Mouse (Mus musculus): Measurements from ENCODE around the gene Nlrp4c.
"Not testable (repeated sequence)": the region's sequence is repeated elsewhere in the genome, so short reads cannot be mapped to it uniquely, and the experiment has no call there.

The Nlrp4c gene

GRCm38 (mm10) chr7:6044861-6045260 lies at the start of gene Nlrp4c:
Nlrp4c (plus strand) TSS chr7:6045161.
- DNase-seq (ENCODE audit: low spot score), result no peak

- no peak for DNase-seq (ENCODE audit: low spot score)
These were observed 34.1 kb upstream of the Nlrp4c start, which contains the start of gene Vmn1r65 for GRCm38 (mm10) chr7:6010910-6011309. Vmn1r65 (minus strand) TSS chr7:6011010.

GRCm38 (mm10) chr7:6119501-6119900 lies 74.5 kb downstream of the Nlrp4c start:
- no peak for DNase-seq (ENCODE audit: low spot score)

- DNase-seq (ENCODE audit: low spot score), result not testable (repeated sequence)
These were observed 75.1 kb downstream of the Nlrp4c start for GRCm38 (mm10) chr7:6120104-6120503.

GRCm38 (mm10) chr7:6121128-6121527 lies 76.2 kb downstream of the Nlrp4c start:
- not testable (repeated sequence) for DNase-seq (ENCODE audit: low spot score)

GRCm38 (mm10) chr7:6126690-6127448 lies 81.9 kb downstream of the Nlrp4c start:
- DNase-seq (ENCODE audit: low spot score), result peak; percentile 87

GRCm38 (mm10) chr7:6130346-6130745 lies 85.4 kb downstream of the Nlrp4c start:
- peak; percentile 22 for DNase-seq (ENCODE audit: low spot score)

- DNase-seq (ENCODE audit: low spot score), result no peak
These were observed 87.7 kb downstream of the Nlrp4c start for GRCm38 (mm10) chr7:6132646-6133045.

GRCm38 (mm10) chr7:6136497-6136896 lies 91.5 kb downstream of the Nlrp4c start:
- no peak for DNase-seq (ENCODE audit: low spot score)

GRCm38 (mm10) chr7:6139295-6139694 lies 94.3 kb downstream of the Nlrp4c start:
- DNase-seq (ENCODE audit: low spot score), result no peak

GRCm38 (mm10) chr7:6143991-6144531 lies 99.1 kb downstream of the Nlrp4c start:
- no peak for DNase-seq (ENCODE audit: low spot score)

GRCm38 (mm10) chr7:6145423-6146188 lies 100.6 kb downstream of the Nlrp4c start:
- no peak for DNase-seq (ENCODE audit: low spot score)

GRCm38 (mm10) chr7:6146194-6146981 lies 101.4 kb downstream of the Nlrp4c start:
- no peak for DNase-seq (ENCODE audit: low spot score)

GRCm38 (mm10) chr7:6146982-6147325 lies 102.0 kb downstream of the Nlrp4c start:
- DNase-seq (ENCODE audit: low spot score), result no peak

GRCm38 (mm10) chr7:6147688-6148087 lies 102.7 kb downstream of the Nlrp4c start:
- DNase-seq (ENCODE audit: low spot score), result no peak

- DNase-seq (ENCODE audit: low spot score), result no peak
These were observed 106.3 kb downstream of the Nlrp4c start for GRCm38 (mm10) chr7:6151266-6151665.

- no peak for DNase-seq (ENCODE audit: low spot score)
These were observed 107.1 kb downstream of the Nlrp4c start for GRCm38 (mm10) chr7:6152036-6152435.

- DNase-seq (ENCODE audit: low spot score), result no peak
These were observed 108.2 kb downstream of the Nlrp4c start for GRCm38 (mm10) chr7:6153131-6153530.

GRCm38 (mm10) chr7:6154164-6154563 lies 109.2 kb downstream of the Nlrp4c start:
- DNase-seq (ENCODE audit: low spot score), result no peak

All from embryo, embryonic 10.5 days (tissue).